Comparison of ENCODE assay signal across 28 mouse cellular contexts in the genomic region with DNA sequence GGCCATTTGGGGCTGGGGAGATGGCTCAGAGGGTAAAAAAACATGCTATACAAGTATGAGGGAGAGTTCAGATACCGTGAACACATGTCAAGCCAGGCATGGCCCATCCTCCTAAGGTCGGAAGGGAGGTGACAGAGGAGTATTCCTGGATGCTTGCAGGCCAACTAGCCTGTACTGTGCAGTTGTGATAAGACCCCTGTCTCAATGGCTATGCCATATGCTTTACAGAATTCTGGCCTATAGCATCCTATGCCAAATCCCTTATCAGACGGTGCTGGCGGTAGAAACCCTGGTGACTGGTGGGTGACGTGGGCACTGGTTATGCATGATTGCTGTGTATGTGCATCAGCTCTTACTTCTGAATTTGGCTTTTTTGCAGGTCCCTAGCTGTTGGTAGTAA. TPM values are rescaled to one million over a fixed set of nuclear protein-coding genes. Genes with fewer than 3 reads are reported as not detected.
DNase-seq lines count a peak whose midpoint lies in the region; ATAC-seq and TF ChIP-seq lines count a peak whose summit lies in the region.
"Had no signal": no experiment of that assay in that cellular context is flagged by ENCODE, and none has a peak within 500 bp of the region (broad histone marks: within the 10 kb centered on the region; RNA-seq: fewer than 3 reads in every experiment).

No protein-coding gene starts in this region.

- H3K9ac ChIP-seq in liver, embryonic 13.5 days = peak overlapping the region; percentile 26; the same call in 1 of the 2 replicates
- H3K9ac ChIP-seq: embryonic facial prominence, embryonic 15.5 days; forebrain, postnatal 0 days; heart, embryonic 13.5 days; limb, embryonic 12.5 days; lung, embryonic 14.5 days; midbrain, embryonic 12.5 days had no signal

- peaks cover 53% of the 10 kb centered on the region for H3K4me1 ChIP-seq in liver, embryonic 13.5 days (replicated peaks)
- H3K4me1 ChIP-seq in thymus, adult 2 months (replicated peaks; ENCODE audit: control insufficient read depth, insufficient read depth, low read length) = no peaks in the 10 kb centered on the region
- H3K4me1 ChIP-seq: embryonic facial prominence, embryonic 15.5 days; heart, embryonic 13.5 days; limb, embryonic 12.5 days had no signal

- peak overlapping the region; percentile 45 for H3K4me2 ChIP-seq in liver, embryonic 13.5 days
- H3K4me2 ChIP-seq: embryonic facial prominence, embryonic 15.5 days; heart, embryonic 13.5 days; limb, embryonic 12.5 days; lung, embryonic 14.5 days; midbrain, embryonic 12.5 days had no signal

- peaks cover 97% of the 10 kb centered on the region for H3K36me3 ChIP-seq in liver, embryonic 13.5 days
- peaks cover 27% of the 10 kb centered on the region for H3K36me3 ChIP-seq in thymus, adult 2 months (ENCODE audit: control insufficient read depth, insufficient read depth, low read length)

- 36% methylated on average over 5 of the region's 5 CpGs for WGBS in liver, embryonic 13.5 days (ENCODE audit: insufficient replicate concordance)
- WGBS in thymus, adult 2 months = 97% methylated on average over 5 of the region's 5 CpGs

- peak overlapping the region; percentile 81 for H3K27ac ChIP-seq in liver, embryonic 13.5 days
- no peak overlapping the region for H3K27ac ChIP-seq in thymus, adult 2 months (ENCODE audit: control insufficient read depth, insufficient read depth, low read length)
- H3K27ac ChIP-seq: embryonic facial prominence, embryonic 15.5 days; heart, adult 2 months; heart, embryonic 13.5 days; limb, embryonic 12.5 days; midbrain, embryonic 12.5 days had no signal

- no peak for TF ChIP-seq CTCF in thymus, adult 2 months (IDR thresholded peaks at IDR 0.05; ENCODE audit: borderline replicate concordance, control insufficient read depth, extremely low read depth, insufficient read depth, low read length, poor library complexity)

- peak; percentile 95 for ATAC-seq in erythroblast, adult 5-6 weeks (replicated peaks; ENCODE audit: low FRiP score, poor library complexity, severe bottlenecking)
- peak; percentile 99 for ATAC-seq in liver, embryonic 13.5 days (ENCODE audit: low read depth)
- ATAC-seq in megakaryocyte progenitor cell, adult 5-6 weeks (replicated peaks; ENCODE audit: poor library complexity) = peak; percentile 96
- ATAC-seq: forebrain, postnatal 0 days had no signal

- no peak overlapping the region for H3K4me3 ChIP-seq in liver, embryonic 13.5 days (replicated peaks)
- no peak overlapping the region for H3K4me3 ChIP-seq in thymus, adult 2 months (ENCODE audit: control insufficient read depth, insufficient read depth, low read length)
- H3K4me3 ChIP-seq: embryonic facial prominence, embryonic 15.5 days; heart, adult 2 months; heart, embryonic 13.5 days; limb, embryonic 12.5 days; midbrain, embryonic 12.5 days had no signal

- TF ChIP-seq POLR2A in thymus, adult 2 months (IDR thresholded peaks at IDR 0.05; ENCODE audit: control insufficient read depth, extremely low read depth, insufficient read depth, low read length, poor library complexity) = no peak

- H3K9me3 ChIP-seq in liver, embryonic 13.5 days (replicated peaks) = no peaks in the 10 kb centered on the region
- H3K9me3 ChIP-seq: embryonic facial prominence, embryonic 15.5 days; G1E; heart, embryonic 13.5 days; limb, embryonic 12.5 days; midbrain, embryonic 12.5 days had no signal

- no peaks in the 10 kb centered on the region for H3K27me3 ChIP-seq in liver, embryonic 13.5 days
- H3K27me3 ChIP-seq in thymus, adult 2 months (ENCODE audit: control insufficient read depth, insufficient read depth, low read length) = no peaks in the 10 kb centered on the region
- H3K27me3 ChIP-seq: CH12.LX; embryonic facial prominence, embryonic 15.5 days; heart, embryonic 13.5 days; limb, embryonic 12.5 days; midbrain, embryonic 12.5 days had no signal

- peak; percentile 25 to 59 for DNase-seq in spleen, postnatal 36 days (ENCODE audit: low spot score in 2 of 2)
- DNase-seq in spleen, adult 18-20 months = no peak
- DNase-seq in liver, embryonic 13.5 days = peak; percentile 61
- no peak for DNase-seq in thymus, adult 2 months
- no peak for DNase-seq in gastrocnemius, postnatal 25 days
- no peak for DNase-seq in left cerebral cortex, adult 8-10 months (ENCODE audit: low spot score in 2 of 2)
- DNase-seq: adrenal gland, adult 2 months; B cell, adult 2 months; cerebellum, adult 8-10 months; cerebellum, postnatal 36 days; forebrain, postnatal 0 days; gastrocnemius, postnatal 36 days; heart, adult 2 months; heart, postnatal 14 days; kidney, adult 2 months; kidney, postnatal 10 days; lung, embryonic 14.5 days; lung, postnatal 4 days had no signal

RNA-seq across cellular contexts. Expression of a gene that starts 10.3 kb away (rescaled TPM):
- 50.6 and 60.9 TPM in 2 replicates for total RNA-seq in erythroblast, adult 5-6 weeks (2015; ENCODE audit: low replicate concordance)
- 115 and 134 TPM in 2 replicates for total RNA-seq in erythroblast, adult 5-6 weeks (2017; ENCODE audit: low replicate concordance)
- 35.4 and 38.9 TPM in 2 replicates for polyA plus RNA-seq in liver, embryonic 13.5 days (2015; fragmentation: Nextera tagmentation; extraction: Ambion mirVana)
- total RNA-seq in megakaryocyte progenitor cell, adult 5-6 weeks (2015) = 17.6 and 18.0 TPM in 2 replicates
- 29.3 and 35.3 TPM in 2 replicates for total RNA-seq in megakaryocyte progenitor cell, adult 5-6 weeks (2017)
- polyA plus RNA-seq in thymus, adult 2 months (2012; rRNA removed) = 54.4 and 65.6 TPM in 2 replicates
- 10 to 100 TPM; 28.6 to 28.8 TPM for total RNA-seq in gastrocnemius, postnatal 25 days (2021)
- total RNA-seq in left cerebral cortex, adult 8-10 months (2022) = 10 to 100 TPM; 90.8 to 95.2 (median 92.5) TPM

RNA-seq across cellular contexts. Expression of a gene that starts 29.2 kb away (rescaled TPM):
- not detected in 2 replicates for total RNA-seq in erythroblast, adult 5-6 weeks (2015; ENCODE audit: low replicate concordance)
- not detected in 2 replicates for total RNA-seq in erythroblast, adult 5-6 weeks (2017; ENCODE audit: low replicate concordance)
- 16.9 and 19.5 TPM in 2 replicates for polyA plus RNA-seq in liver, embryonic 13.5 days (2015; fragmentation: Nextera tagmentation; extraction: Ambion mirVana)
- total RNA-seq in megakaryocyte progenitor cell, adult 5-6 weeks (2015) = not detected in 2 replicates
- not detected in 2 replicates for total RNA-seq in megakaryocyte progenitor cell, adult 5-6 weeks (2017)
- polyA plus RNA-seq in thymus, adult 2 months (2012; rRNA removed) = 0.20 and 0.54 TPM in 2 replicates
- not detected for total RNA-seq in gastrocnemius, postnatal 25 days (2021)
- total RNA-seq in left cerebral cortex, adult 8-10 months (2022) = 10 to 100 TPM; 92.3 to 99.7 (median 96.6) TPM
- total RNA-seq: CH12.LX; gastrocnemius, postnatal 36 days; monocyte, adult 5-6 weeks; neutrophil, adult 5-6 weeks had no signal
- polyA plus RNA-seq: G1E had no signal

RNA-seq across cellular contexts. Expression of a gene that starts 54.5 kb away (rescaled TPM):
- not detected in 2 replicates for total RNA-seq in erythroblast, adult 5-6 weeks (2015; ENCODE audit: low replicate concordance)
- total RNA-seq in erythroblast, adult 5-6 weeks (2017; ENCODE audit: low replicate concordance) = not detected in 2 replicates
- polyA plus RNA-seq in liver, embryonic 13.5 days (2015; fragmentation: Nextera tagmentation; extraction: Ambion mirVana) = 0.21 and 0.36 TPM in 2 replicates
- not detected in 2 replicates for total RNA-seq in megakaryocyte progenitor cell, adult 5-6 weeks (2015)
- total RNA-seq in megakaryocyte progenitor cell, adult 5-6 weeks (2017) = not detected in 2 replicates
- polyA plus RNA-seq in thymus, adult 2 months (2012; rRNA removed) = 1.2 and 1.5 TPM in 2 replicates
- under 1 TPM; 0.16 to 0.26 TPM for total RNA-seq in gastrocnemius, postnatal 25 days (2021)
- 10 to 100 TPM in 1 of 4 experiments, 1 to 10 TPM in 3; 6.3 to 16.9 (median 9.3) TPM for total RNA-seq in left cerebral cortex, adult 8-10 months (2022)
- total RNA-seq: CH12.LX had no signal
- polyA plus RNA-seq: G1E had no signal

Comparison
In these comparisons a context has a peak if more than half of its experiments do, and no peak if none do; other contexts are left out.
1. DNase-seq: peak in spleen, postnatal 36 days (2 of 2) and liver, embryonic 13.5 days (single experiment); none in spleen, adult 18-20 months (0 of 2), thymus, adult 2 months (single experiment), gastrocnemius, postnatal 25 days (single experiment) and left cerebral cortex, adult 8-10 months (0 of 2).
2. RNA of a gene that starts 29.2 kb away (total RNA-seq): 92.3 to 99.7 TPM in left cerebral cortex, adult 8-10 months; not detected in gastrocnemius, postnatal 25 days, not detected in erythroblast, adult 5-6 weeks and not detected in megakaryocyte progenitor cell, adult 5-6 weeks; every median in the first group is over 10 times any median in the second.
3. RNA of a gene that starts 54.5 kb away (total RNA-seq): 6.3 to 16.9 TPM in left cerebral cortex, adult 8-10 months; 0.16 to 0.26 TPM in gastrocnemius, postnatal 25 days, not detected in erythroblast, adult 5-6 weeks and not detected in megakaryocyte progenitor cell, adult 5-6 weeks; every median in the first group is over 4 times any median in the second.
4. Peak in every context shown above with its lines, with median percentiles within 50 percentile points of each other: ATAC-seq.